Mouse (Mus musculus) v-Abl transformed pro-B cells (cell line): ENCODE results near the gene Mrgprd.

Experiments used
- in situ Hi-C, 2 experiments: fragments of 400-800 bp; cut with MboI; formaldehyde crosslinking; loops; one replicate each; pipeline ENCODE4 v1.15.1; 2025; ENCODE audit not compliant: unreplicated experiment in 2 of 2

Mrgprd gene

DNA sequence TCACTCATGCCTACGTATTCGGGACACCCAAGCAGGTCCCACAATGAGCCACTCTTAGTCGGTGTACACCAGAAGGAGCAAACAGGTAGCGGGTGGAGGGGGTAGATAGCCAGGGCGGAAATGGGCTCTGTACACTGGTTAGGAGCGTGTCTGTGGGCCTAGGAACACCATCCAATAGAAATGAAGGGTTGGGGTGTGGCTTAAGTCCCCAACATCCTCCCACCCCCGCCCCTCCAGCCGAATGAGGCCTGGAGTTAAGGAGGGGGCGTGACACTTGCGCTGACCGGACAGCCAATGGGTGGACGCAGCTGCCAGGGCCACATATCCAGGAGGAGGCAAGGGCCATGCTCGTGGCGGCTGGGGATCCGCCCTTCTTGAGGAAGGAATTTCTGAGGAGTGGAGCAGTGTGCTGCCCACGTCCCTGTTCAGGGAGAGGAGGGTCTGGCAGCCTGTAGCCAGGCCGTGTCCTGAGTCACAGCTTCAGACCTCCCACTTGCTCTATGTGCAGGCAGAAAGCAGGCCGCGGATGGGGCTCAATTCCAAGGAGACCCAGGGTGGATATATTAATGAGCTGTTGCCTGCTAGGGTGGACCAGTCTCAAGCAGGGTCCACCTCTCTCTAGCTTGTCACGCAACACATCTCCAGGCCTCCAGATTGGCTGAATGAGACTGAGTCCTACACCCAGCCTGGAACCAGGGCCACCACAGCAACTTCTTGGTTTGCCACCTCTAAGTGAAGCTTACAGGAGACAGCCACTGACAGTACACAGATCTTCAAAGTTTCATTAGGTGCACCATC is 11.9 kb upstream of the Mrgprd start:
- in situ Hi-C loops = no loop called here

DNA sequence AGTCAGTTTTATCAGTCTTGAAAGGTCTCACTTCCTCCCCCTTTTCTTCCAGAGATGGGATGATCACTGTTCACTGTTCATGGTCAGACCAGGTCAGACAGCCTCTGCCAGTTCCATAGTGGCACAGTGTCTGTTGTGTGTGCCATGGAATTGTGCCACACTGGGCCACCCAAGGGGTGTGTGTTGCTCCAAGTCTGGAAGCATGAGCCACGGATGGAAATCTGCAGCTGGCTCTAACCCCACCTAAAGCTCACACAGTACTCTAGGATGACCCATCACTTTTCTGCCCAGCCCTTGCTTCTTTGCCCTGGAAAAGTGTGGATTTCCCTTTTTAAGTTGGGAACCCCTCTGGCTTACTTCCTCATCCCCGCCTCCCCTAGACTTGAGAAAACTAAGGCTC is 10.5 kb upstream of the Mrgprd start:
- in situ Hi-C loops = no loop called here

DNA sequence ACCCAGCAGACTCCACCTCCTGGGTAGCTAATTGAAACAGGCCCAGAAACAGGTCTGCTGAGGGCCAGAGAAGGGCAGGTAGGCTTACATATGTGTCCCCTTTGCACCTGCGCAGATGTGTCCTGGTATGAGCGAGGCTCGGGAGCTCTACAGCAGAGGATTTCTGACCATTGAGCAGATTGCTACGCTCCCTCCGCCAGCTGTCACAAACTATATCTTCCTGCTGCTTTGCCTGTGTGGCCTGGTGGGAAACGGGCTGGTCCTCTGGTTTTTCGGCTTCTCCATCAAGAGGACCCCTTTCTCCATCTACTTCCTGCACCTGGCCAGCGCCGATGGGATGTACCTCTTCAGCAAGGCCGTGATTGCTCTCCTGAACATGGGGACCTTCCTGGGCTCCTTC is 7.0 kb upstream of the Mrgprd start:
- in situ Hi-C loops = no loop called here

DNA sequence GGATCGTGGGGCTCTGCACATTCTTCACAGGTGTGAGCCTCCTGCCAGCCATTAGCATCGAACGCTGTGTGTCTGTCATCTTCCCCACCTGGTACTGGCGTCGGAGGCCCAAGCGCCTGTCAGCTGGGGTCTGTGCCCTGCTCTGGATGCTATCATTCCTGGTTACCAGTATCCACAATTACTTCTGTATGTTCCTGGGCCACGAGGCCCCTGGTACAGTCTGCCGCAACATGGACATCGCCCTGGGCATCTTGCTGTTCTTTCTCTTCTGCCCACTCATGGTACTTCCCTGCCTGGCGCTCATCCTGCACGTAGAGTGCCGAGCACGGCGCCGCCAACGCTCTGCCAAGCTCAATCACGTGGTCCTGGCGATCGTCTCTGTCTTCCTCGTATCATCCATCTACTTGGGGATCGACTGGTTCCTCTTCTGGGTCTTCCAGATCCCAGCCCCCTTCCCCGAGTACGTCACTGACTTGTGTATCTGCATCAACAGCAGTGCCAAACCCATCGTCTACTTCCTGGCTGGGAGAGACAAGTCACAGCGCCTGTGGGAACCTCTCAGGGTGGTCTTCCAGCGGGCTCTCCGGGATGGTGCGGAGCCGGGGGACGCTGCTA is 6.5 kb upstream of the Mrgprd start:
- in situ Hi-C loops = no loop called here

DNA sequence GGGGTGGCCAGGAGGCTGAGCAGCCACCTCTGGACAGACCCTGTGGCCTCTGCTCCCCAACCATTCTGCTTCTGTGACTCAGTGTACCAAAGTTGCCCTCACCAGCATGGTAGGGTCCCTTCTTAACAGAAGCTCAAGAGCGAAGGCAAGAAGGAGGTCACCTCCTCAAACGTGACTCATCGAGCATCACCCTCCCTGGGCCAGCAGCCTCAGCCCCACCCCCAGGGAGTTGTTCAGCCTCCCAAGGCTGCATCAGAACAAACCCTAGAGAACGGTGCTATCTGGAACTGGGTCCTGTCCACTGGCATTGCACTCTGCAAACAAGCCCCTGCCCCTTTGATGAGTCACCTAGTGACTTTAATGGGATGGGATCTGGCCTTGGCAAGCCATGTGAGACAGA is 5.8 kb upstream of the Mrgprd start:
- in situ Hi-C loops = no loop called here

DNA sequence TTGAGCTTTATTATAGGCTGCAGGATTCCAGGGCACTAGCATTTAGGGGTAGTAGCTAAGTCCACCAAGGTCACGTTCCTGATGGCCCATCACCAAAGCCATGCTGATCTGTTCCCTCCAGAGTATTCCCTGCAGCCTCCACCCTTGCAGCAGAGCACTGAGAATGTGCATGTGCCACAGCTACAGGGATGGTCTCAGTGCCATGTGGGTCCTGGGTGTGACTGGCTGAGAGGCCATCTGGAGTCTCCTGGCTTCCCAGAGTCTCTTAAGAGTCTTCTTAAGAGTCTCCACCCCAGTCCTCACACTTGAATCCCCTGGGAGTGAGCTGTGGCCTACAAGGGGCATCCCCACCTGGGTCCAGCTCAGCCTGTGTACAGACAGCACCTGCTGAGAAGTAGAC is 4.8 kb upstream of the Mrgprd start:
- in situ Hi-C loops = no loop called here

DNA sequence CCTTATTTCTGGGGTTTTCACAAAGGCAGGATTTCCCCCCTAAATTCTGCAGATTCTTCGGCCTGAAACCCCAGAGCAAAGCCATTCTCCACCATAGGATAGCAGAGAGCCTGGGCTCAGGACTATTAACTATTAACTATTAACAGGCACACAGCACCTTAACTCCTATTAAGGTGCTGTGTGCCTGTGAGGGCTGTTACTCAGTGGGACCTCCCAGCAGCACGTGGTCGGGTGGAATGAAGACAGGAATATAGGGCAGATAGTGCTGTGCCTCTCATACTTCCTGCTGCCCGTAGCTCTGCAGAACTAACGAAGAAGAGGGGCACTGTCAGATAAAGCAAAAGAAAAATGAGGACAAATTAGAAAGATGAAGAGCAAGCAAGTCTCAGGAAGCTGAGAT is 4.1 kb upstream of the Mrgprd start:
- in situ Hi-C loops = no loop called here

DNA sequence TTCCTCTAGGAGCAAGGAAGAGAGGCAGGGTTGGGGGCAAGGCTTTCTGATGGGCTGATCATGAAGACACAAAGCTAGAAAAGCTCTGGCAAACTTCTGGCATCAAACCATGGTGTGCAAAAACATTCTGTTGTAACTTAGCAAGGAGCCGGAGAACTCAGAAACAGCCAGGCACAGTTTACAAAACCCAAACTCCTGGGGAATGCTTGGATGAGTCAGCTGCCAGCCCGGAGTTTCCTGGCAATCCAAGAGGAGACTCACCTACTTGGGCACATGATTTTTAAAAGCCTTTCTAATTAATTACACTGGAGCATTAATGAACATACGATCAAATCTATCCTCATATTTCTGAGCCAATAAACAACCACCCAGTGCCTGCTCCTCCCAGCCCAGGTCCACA is 2.5 kb upstream of the Mrgprd start:
- in situ Hi-C loops = no loop called here

DNA sequence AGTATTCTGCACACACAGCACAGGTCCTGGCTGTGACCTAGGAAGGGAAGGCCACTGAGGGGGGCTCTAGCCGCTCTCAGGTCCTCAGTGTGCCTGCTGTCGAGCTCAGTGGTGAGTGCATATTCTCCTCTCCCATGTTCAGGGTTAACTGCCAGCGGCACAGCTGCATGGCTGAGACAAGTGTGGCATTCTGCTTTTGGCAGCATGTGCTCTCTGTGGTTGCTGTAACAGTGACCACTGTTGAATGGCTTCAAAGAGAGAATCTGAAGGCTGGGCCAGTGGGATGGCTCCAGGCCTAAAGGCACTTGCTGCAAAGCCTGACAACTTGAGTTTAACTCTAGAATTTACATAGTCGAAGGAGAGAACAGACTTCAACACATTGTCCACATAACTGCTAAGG is 2.9 kb downstream of the Mrgprd start:
- in situ Hi-C loops = no loop called here

DNA sequence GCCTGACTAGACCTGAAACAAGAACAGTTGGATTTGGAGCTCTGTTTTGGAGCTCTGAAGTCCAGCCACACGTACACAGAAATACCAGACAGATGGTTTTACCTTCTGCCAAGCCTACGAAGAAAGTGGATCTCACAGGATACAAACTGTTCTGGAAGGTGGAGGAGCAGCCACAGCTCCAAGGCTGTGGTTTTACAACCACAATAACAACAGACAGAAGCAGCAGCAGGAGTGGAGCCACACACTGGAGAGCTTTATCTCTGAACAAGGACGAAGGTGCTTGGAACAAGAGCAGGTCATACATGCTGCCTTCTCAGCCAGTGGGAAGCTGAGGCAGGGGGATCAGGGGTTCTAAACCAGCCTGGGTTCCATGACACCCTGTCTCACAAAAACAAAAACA is 4.8 kb downstream of the Mrgprd start:
- in situ Hi-C loops = no loop called here

DNA sequence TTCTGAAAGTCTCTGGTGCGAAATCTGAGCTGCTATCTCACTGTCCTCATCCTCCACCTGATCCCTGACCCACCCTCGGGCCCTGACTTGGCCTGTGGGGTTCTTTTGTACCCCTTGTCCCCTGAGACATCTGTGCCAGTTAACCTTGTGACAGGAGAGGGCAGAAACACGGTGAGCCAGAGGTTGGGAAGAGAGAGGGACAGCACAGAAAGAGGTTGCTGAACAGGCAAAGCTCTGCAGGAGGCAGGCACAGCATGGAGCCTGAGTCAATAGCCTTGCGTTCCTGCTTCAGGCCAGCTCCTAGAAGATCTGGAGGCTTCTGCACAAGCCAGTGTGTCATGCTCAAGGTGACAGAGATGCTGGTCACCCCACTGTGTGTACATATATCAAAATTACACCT is 9.0 kb downstream of the Mrgprd start:
- in situ Hi-C loops = no loop called here

DNA sequence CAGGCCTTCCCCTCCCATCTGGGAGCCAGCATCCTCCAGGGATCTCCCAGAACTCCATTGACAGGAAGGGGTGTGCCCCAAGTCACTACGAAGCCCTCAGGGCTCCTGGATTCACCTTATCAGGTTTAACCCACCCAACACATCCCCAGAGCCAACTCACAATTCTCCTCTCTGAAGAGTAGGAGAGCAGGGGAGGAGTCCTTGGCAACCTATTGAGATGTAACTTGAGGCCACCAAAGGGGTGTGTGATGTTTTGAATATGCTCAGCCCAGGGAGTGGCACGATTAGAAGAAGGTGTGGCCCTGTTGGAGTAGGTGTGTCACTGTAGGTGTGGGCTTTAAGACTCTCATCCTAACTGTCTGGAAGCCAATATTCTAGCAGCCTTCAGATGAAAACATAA is 11.1 kb downstream of the Mrgprd start:
- in situ Hi-C loops = no loop called here

DNA sequence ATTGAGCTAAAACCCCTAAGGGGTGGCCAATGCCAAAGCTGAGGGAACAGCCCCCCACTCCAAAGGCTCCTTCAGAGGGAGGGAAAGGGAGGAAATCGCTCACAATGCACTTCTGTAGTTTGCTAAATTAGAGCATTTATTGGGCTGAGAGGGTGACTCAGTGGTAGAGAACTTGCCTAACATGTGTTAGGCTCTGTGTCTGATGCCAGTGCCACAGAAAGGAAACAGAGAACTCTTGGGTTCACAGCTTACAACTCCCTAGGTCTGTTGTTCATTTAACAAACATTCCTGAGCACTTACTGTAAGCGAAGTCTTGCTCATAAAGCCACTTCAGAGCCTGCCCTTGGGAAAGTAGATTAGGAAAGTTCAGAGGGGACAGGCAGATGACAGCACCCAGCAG is 15.3 kb downstream of the Mrgprd start:
- in situ Hi-C loops = no loop called here

DNA sequence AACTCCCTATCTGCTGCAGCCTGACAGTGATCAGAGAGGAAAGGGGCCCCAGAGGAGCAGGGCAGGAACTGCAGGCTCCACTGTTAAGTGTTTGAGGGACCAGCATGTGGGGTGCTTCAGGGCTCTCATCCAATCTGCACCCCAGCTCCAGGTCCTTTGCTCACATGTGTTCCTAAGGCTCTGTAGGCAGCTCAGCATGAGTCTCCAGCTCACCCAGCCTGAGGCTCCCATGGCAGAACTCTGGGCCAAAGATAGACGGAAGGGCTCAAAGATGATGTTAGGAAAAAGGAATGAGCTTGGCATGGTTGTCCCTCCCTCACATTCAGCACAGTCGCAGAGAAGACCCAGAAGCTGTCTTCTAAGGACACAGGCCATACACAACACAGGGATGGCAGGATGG is 16.0 kb downstream of the Mrgprd start:
- in situ Hi-C loops = no loop called here

DNA sequence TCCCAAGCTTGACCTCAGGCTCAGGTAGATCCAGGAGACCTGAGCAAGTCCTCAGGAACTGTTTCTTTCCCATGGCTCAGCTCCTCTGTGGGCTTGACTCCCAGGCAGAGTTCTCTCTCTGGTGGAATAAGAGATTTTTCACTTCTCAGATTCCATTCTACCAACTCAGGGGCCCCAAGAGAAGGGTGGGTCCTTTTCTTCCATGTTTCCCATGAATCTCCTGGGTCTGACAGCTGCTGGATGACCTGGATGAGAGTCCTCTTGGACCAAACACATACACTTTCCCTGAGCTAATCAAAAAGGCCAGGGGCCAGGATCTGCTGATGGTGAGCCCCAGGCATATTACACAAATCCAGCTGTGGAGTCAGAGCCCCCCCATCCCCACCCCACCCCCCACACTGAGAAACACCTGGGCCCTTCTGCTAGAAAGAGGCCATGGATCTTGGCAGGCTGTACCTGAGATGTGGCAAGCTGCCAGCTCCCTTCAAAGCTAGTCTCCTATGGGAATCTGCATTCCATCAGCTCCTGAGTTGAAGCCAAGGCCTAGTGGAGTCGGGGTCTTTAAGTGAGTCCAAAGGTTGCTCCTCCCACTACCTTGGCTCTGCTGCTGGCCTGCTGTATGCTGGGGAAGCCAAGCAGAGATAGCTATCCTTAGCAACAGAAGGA is 17.9 kb downstream of the Mrgprd start:
- in situ Hi-C loops = no loop called here

DNA sequence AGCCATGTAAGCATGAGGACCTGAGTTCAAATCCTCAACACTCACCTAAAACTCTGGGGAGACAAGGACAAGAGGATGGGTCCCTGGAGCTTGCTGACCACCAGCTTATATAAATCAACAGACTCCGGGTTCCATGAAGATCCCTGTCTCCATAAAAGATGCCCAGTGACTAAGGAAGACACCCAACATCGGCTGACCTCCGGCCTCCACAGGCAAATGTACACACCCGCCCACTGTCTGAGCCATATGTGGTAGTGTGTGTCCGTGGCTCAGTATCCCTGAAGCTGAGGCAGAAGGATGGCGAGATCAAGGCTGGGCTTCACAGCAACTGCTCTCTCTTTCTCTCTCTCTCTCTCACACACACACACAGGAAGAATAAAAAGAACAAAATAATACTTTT is 19.3 kb downstream of the Mrgprd start:
- in situ Hi-C loops = no loop called here

DNA sequence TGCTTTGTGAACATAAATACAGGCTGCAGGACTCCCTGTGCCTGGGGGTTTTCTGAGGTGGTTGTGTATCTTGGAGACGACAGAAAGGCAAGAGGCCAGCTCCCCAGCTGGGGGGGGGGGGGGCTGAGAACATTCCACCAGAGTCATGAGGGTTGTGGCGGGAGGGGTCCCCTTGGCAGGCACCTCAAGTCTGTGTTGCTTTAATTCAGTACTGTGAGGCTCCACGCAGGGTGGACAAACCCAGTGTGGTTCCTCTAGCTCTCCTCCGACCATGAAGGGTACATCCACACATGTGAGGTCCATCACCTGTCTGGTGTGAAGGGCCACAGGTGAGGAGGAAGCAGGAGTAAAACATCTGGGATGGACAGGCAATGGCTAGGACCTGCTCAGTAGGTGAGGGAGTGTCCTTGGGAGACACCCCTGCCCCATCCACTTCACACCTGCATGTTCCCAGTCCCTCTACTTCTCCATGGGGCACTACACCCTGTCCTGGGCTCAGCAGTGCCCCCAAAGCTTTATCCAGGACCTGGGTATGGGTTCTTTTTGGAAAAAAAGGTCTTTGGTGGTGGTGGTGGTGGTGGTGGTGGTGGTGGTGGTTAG is 19.9 kb downstream of the Mrgprd start:
- in situ Hi-C loops = no loop called here

DNA sequence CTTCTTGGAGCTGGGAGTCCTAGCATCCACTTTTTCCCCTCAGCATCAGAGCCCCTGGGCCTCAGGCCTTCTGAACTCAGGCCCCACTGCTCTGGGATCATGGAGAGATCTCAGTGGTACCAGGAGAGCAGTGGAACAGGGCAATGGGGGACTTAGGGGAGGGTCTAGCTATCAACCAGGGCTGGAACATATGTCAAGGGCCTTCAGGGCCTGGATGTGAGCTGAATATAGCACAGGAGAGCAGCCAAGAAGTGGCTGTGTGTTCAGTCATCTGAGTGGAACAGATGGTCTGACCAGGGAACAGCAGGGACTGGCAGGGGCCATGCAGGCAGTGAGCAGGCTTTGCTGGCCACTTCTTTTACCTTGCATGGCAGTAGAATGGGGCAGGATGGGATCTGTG is 20.6 kb downstream of the Mrgprd start:
- in situ Hi-C loops = no loop called here

DNA sequence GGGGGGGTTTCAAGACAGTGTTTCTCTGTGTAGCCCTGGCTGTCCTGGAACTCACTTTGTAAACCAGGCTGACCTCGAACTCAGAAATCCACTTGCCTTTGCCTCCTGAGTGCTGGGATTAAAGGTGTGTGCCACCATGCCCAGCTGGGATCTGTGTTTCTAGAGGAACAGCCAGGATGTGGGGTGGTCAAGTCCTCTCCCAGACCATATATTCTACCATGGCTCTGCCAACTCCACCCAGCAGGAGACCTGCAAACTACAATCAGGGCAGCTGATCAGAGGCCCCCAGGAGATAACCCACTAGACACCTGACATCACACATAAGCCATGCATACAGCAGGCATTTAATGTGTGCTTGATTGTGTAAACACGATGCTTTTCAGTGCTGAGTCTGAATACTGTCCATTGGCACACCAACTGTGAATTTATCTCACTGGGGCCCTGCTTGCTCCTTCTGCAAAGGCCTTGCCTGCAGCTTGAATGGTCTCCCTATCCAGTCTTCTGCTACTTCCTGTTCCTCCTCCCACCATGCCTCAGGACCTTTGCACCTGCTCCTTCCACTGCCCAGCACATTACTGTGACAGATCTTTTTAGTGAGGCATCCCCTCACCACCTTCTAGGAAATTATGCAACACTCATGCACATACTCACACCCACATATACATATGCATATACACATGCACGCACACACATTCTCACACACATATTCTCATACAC is 21.1 kb downstream of the Mrgprd start:
- in situ Hi-C loops = no loop called here

DNA sequence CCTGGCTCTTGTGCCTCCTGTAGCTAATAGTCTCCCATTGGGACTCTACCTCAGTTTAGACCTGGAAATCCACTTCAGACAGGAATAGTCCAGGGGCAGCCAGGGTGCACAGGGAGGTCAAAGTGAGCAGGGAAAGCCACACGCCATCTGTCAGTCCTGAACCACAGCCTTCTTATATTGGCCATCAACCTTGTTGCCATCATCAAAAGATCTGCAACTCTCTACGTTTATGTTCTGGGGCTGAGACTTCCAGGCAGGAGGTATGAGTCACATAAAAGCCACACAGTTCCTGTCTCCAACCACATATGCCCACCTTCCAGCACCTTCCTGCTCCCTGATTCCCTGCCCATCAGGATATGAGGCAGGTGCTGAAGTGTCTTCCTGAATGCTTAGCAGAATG is 23.3 kb downstream of the Mrgprd start:
- in situ Hi-C loops = no loop called here

DNA sequence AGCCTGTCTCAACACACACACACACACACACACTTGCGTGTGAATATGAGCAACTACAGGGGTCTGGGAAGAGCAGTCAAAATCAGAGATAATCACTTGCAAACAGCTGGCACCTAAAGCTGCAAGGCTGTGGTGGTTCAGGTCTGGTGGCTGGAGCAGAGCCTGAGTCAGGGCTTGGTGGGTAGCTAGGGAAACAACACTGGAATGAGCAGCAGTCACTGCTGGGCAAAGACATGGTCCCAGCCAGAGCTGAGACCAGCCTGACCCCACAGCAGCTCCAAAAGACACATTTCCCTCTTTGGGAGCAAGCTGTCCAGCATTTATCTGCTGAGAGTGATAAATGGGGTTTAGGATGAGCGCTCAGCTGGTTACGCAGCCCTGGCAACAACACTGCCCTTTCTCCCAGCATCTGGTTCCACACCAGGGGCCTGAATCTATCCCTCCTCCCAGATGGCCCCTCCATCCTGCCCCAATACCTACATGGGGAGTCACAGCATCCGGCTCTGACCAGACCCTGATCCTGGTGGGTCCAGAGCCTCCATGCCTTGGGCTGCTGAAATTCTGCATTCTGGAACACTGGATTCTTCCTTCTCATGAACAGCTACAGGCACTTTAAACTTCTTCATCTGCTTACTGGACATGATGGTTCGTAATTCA is 25.7 kb downstream of the Mrgprd start:
- in situ Hi-C loops = no loop called here
